Mouse (Mus musculus): ENCODE measurements at regions not wholly inside any gene's neighbourhood (a gene's known extent, or its start where the extent isn't known, plus 50 kb on each side); places are given as distances from the start of the nearest gene placed in this dataset.

GRCm38 (mm10) chr9:46642696-46643095 is 322.9 kb upstream of the 4931429L15Rik start:
- ATAC-seq (replicated peaks; ENCODE audit: extremely low read depth, insufficient read depth, low FRiP score), result no peak
- H3K36me3 ChIP-seq (ENCODE audit: control insufficient read depth, insufficient read depth), result no peaks in the 10 kb centered on the region
- H3K4me2 ChIP-seq (ENCODE audit: low read depth, low read length), result no peak overlapping the region
- H3K9ac ChIP-seq (ENCODE audit: low read length), result no peak overlapping the region
- no peaks in the 10 kb centered on the region for H3K9me3 ChIP-seq (replicated peaks; ENCODE audit: control insufficient read depth, low read length)
- no peak overlapping the region for H3K27ac ChIP-seq (ENCODE audit: low read length)
- H3K4me3 ChIP-seq (ENCODE audit: low read length), result no peak overlapping the region
- H3K27me3 ChIP-seq (ENCODE audit: control insufficient read depth, insufficient read depth, low read length), result no peaks in the 10 kb centered on the region
- 5% methylated on average over 9 of the region's 9 CpGs for WGBS
- H3K4me1 ChIP-seq (ENCODE audit: control insufficient read depth, insufficient read depth, low read length), result no peaks in the 10 kb centered on the region

GRCm38 (mm10) chr9:46636261-46637010 is 316.6 kb upstream of the 4931429L15Rik start:
- no peak for ATAC-seq (replicated peaks; ENCODE audit: extremely low read depth, insufficient read depth, low FRiP score)
- Histone ChIP-seq H3K9ac (ENCODE audit: low read length) (no peak overlapping the region), H3K4me3 (ENCODE audit: low read length) (no peak overlapping the region), H3K27ac (ENCODE audit: low read length) (no peak overlapping the region), H3K9me3 (replicated peaks; ENCODE audit: control insufficient read depth, low read length) (no peaks in the 10 kb centered on the region), H3K4me2 (ENCODE audit: low read depth, low read length) (no peak overlapping the region), H3K36me3 (ENCODE audit: control insufficient read depth, insufficient read depth) (no peaks in the 10 kb centered on the region), H3K4me1 (ENCODE audit: control insufficient read depth, insufficient read depth, low read length) (no peaks in the 10 kb centered on the region), H3K27me3 (ENCODE audit: control insufficient read depth, insufficient read depth, low read length) (no peaks in the 10 kb centered on the region)
- WGBS, result 67% methylated on average over 8 of the region's 8 CpGs

GRCm38 (mm10) chr9:46633952-46634351 is 314.2 kb upstream of the 4931429L15Rik start:
- Histone ChIP-seq H3K4me1 (ENCODE audit: control insufficient read depth, insufficient read depth, low read length) (no peaks in the 10 kb centered on the region), H3K36me3 (ENCODE audit: control insufficient read depth, insufficient read depth) (no peaks in the 10 kb centered on the region), H3K4me3 (ENCODE audit: low read length) (no peak overlapping the region), H3K27ac (ENCODE audit: low read length) (no peak overlapping the region), H3K27me3 (ENCODE audit: control insufficient read depth, insufficient read depth, low read length) (no peaks in the 10 kb centered on the region), H3K4me2 (ENCODE audit: low read depth, low read length) (no peak overlapping the region), H3K9me3 (replicated peaks; ENCODE audit: control insufficient read depth, low read length) (no peaks in the 10 kb centered on the region), H3K9ac (ENCODE audit: low read length) (no peak overlapping the region)
- WGBS, result 68% methylated on average over 4 of the region's 4 CpGs
- ATAC-seq (replicated peaks; ENCODE audit: extremely low read depth, insufficient read depth, low FRiP score), result no peak

DNA sequence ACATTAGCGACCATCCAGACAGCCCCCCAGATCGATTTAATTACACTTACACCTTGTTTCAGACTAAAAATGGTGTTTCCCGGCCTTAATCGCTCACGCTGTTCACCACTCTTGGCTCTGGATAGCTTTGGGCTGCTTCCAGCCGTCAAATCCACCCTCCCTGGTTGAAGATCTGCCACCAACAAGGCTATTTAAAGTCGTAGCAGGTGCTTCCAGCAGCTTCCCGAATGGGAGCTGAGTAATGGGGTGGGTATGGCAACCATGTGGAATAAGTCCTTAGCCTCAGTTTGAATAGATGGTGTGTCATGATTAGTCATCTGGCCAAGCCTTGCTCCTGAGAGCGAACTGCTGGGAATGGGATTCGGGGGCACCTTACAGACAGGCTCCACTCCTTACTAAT is 312.8 kb upstream of the 4931429L15Rik start:
- H3K36me3 ChIP-seq (ENCODE audit: control insufficient read depth, insufficient read depth), result no peaks in the 10 kb centered on the region
- WGBS, result 64% methylated on average over 10 of the region's 10 CpGs
- no peak for ATAC-seq (replicated peaks; ENCODE audit: extremely low read depth, insufficient read depth, low FRiP score)
- no peaks in the 10 kb centered on the region for H3K9me3 ChIP-seq (replicated peaks; ENCODE audit: control insufficient read depth, low read length)
- H3K27me3 ChIP-seq (ENCODE audit: control insufficient read depth, insufficient read depth, low read length), result no peaks in the 10 kb centered on the region
- H3K27ac ChIP-seq (ENCODE audit: low read length), result no peak overlapping the region
- no peak overlapping the region for H3K4me2 ChIP-seq (ENCODE audit: low read depth, low read length)
- H3K9ac ChIP-seq (ENCODE audit: low read length), result no peak overlapping the region
- no peak overlapping the region for H3K4me3 ChIP-seq (ENCODE audit: low read length)
- no peaks in the 10 kb centered on the region for H3K4me1 ChIP-seq (ENCODE audit: control insufficient read depth, insufficient read depth, low read length)

GRCm38 (mm10) chr9:46622255-46622654 is 302.5 kb upstream of the 4931429L15Rik start:
- no peak overlapping the region for H3K4me3 ChIP-seq (ENCODE audit: low read length)
- ATAC-seq (replicated peaks; ENCODE audit: extremely low read depth, insufficient read depth, low FRiP score), result no peak
- H3K36me3 ChIP-seq (ENCODE audit: control insufficient read depth, insufficient read depth), result no peaks in the 10 kb centered on the region
- H3K9me3 ChIP-seq (replicated peaks; ENCODE audit: control insufficient read depth, low read length), result no peaks in the 10 kb centered on the region
- no peaks in the 10 kb centered on the region for H3K27me3 ChIP-seq (ENCODE audit: control insufficient read depth, insufficient read depth, low read length)
- no peak overlapping the region for H3K9ac ChIP-seq (ENCODE audit: low read length)
- no peak overlapping the region for H3K4me2 ChIP-seq (ENCODE audit: low read depth, low read length)
- no peak overlapping the region for H3K27ac ChIP-seq (ENCODE audit: low read length)
- 81% methylated on average over 2 of the region's 2 CpGs for WGBS
- no peaks in the 10 kb centered on the region for H3K4me1 ChIP-seq (ENCODE audit: control insufficient read depth, insufficient read depth, low read length)

DNA sequence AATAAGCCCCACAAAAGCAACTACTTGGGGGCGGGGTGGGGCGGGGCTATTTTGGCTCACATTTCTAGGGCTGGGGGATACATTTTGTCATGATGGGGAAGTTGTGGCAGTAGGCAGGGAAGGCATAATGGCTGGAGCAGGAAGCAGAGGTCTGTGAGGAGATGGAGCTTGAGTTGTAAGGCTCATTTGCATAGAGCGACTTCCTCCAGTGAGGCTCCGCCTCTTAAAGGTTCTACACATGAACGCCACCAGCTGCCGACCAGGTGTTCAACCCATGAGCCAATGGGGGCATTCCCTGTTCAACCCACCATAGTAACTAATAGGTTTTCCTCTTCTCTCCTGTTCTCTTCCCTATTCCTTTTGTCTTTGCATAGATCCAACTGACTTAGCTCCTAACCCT is 302.1 kb upstream of the 4931429L15Rik start:
- Histone ChIP-seq H3K9me3 (replicated peaks; ENCODE audit: control insufficient read depth, low read length) (no peaks in the 10 kb centered on the region), H3K4me2 (ENCODE audit: low read depth, low read length) (no peak overlapping the region), H3K27ac (ENCODE audit: low read length) (no peak overlapping the region), H3K4me1 (ENCODE audit: control insufficient read depth, insufficient read depth, low read length) (no peaks in the 10 kb centered on the region), H3K9ac (ENCODE audit: low read length) (no peak overlapping the region), H3K4me3 (ENCODE audit: low read length) (no peak overlapping the region), H3K36me3 (ENCODE audit: control insufficient read depth, insufficient read depth) (no peaks in the 10 kb centered on the region), H3K27me3 (ENCODE audit: control insufficient read depth, insufficient read depth, low read length) (no peaks in the 10 kb centered on the region)
- no peak for ATAC-seq (replicated peaks; ENCODE audit: extremely low read depth, insufficient read depth, low FRiP score)
- WGBS, result 85% methylated on average over 6 of the region's 6 CpGs

- Histone ChIP-seq H3K4me2 (ENCODE audit: low read depth, low read length) (no peak overlapping the region), H3K4me1 (ENCODE audit: control insufficient read depth, insufficient read depth, low read length) (no peaks in the 10 kb centered on the region), H3K27me3 (ENCODE audit: control insufficient read depth, insufficient read depth, low read length) (no peaks in the 10 kb centered on the region), H3K27ac (ENCODE audit: low read length) (no peak overlapping the region), H3K9me3 (replicated peaks; ENCODE audit: control insufficient read depth, low read length) (no peaks in the 10 kb centered on the region), H3K9ac (ENCODE audit: low read length) (no peak overlapping the region), H3K4me3 (ENCODE audit: low read length) (no peak overlapping the region), H3K36me3 (ENCODE audit: control insufficient read depth, insufficient read depth) (no peaks in the 10 kb centered on the region)
- 40% methylated on average over 11 of the region's 11 CpGs for WGBS
- ATAC-seq (replicated peaks; ENCODE audit: extremely low read depth, insufficient read depth, low FRiP score), result no peak
Measured at GRCm38 (mm10) chr9:46610101-46611005, 290.6 kb upstream of the 4931429L15Rik start.

- Histone ChIP-seq H3K36me3 (ENCODE audit: control insufficient read depth, insufficient read depth) (no peaks in the 10 kb centered on the region), H3K27ac (ENCODE audit: low read length) (no peak overlapping the region), H3K4me3 (ENCODE audit: low read length) (no peak overlapping the region), H3K4me1 (ENCODE audit: control insufficient read depth, insufficient read depth, low read length) (no peaks in the 10 kb centered on the region), H3K27me3 (ENCODE audit: control insufficient read depth, insufficient read depth, low read length) (no peaks in the 10 kb centered on the region; the same call in 1 of the 2 replicates), H3K9me3 (replicated peaks; ENCODE audit: control insufficient read depth, low read length) (no peaks in the 10 kb centered on the region), H3K9ac (ENCODE audit: low read length) (no peak overlapping the region), H3K4me2 (ENCODE audit: low read depth, low read length) (no peak overlapping the region)
- 76% methylated on average over 8 of the region's 8 CpGs for WGBS
- no peak for ATAC-seq (replicated peaks; ENCODE audit: extremely low read depth, insufficient read depth, low FRiP score)
Measured at GRCm38 (mm10) chr9:46608695-46609094, 288.9 kb upstream of the 4931429L15Rik start.

GRCm38 (mm10) chr9:46600803-46601202 is 281.0 kb upstream of the 4931429L15Rik start:
- Histone ChIP-seq H3K4me2 (ENCODE audit: low read depth, low read length) (peak overlapping the region; percentile 20), H3K27ac (ENCODE audit: low read length) (peak overlapping the region; percentile 51), H3K4me3 (ENCODE audit: low read length) (no peak overlapping the region), H3K9me3 (replicated peaks; ENCODE audit: control insufficient read depth, low read length) (no peaks in the 10 kb centered on the region), H3K4me1 (ENCODE audit: control insufficient read depth, insufficient read depth, low read length) (peaks cover 8% of the 10 kb centered on the region), H3K9ac (ENCODE audit: low read length) (no peak overlapping the region), H3K27me3 (ENCODE audit: control insufficient read depth, insufficient read depth, low read length) (peaks cover 3% of the 10 kb centered on the region; the same call in 1 of the 2 replicates), H3K36me3 (ENCODE audit: control insufficient read depth, insufficient read depth) (no peaks in the 10 kb centered on the region)
- 50% methylated on average over 9 of the region's 9 CpGs for WGBS
- peak; percentile 58 for ATAC-seq (replicated peaks; ENCODE audit: extremely low read depth, insufficient read depth, low FRiP score)
